Mouse (Mus musculus) frontal cortex, postnatal 14 days (tissue): Measurements from ENCODE around the gene Atp5mpl.

Experiments used
- DNase-seq, 2 experiments: peaks; one replicate each; pipeline ENCODE4 v3.0.0; 2022; ENCODE audit warnings: low spot score in 2 of 2

Gene Atp5mpl

DNA sequence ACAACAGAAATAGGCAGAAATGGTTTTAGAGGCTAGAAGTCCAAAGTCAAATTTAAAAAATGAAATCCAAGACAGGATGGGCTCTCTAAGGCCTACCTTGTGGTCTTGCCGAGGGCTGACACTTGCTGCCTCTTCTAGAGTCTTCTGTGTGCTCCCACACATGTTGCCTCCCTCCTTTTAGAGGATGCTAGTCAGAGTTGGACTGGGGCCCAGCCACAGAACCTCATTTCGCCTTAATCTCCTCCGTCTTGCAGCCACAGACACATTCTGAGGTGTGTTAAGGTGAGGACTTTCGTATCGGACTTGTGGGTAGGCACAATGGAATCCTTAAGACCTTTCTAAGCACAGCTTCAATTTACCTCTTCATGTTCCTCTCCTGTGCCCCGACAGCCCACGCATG is 54.0 kb downstream of the Atp5mpl start:
- no peak for DNase-seq

DNA sequence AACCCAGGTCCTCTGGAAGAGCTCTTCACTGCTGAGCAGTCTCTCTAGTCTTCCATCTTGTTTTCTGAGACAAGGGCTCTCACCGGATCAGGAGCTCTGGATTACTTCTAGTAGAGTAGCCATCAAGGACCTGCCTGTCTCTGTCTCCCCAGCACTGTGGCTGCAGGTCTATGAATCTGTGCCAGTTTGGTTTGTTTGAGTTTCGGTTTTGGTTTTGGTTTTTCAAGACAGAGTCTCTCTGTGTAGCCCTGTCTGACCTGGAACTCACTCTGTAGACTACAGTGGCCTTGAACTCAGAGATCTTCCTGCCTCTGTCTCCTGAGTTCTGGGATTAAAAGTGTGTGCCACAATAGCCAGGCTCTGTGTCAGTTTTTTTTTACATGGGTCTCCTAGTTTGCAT is 55.0 kb downstream of the Atp5mpl start:
- DNase-seq, result no peak
